Mouse (Mus musculus): ENCODE results near the gene Pde4d.

- no peak for TF ChIP-seq CTCF (IDR thresholded peaks at IDR 0.05; ENCODE audit: low read depth)
- no peak for TF ChIP-seq EP300 (optimal IDR thresholded peaks at IDR 0.05)
These were observed 1370.4 kb downstream of the Pde4d start for GRCm38 (mm10) chr13:109820141-109820540.

All from stomach, postnatal 0 days (tissue).